Mouse (Mus musculus) embryonic facial prominence, embryonic 11.5 days (tissue): Measurements from ENCODE around the gene Cep170. TPM values are rescaled to one million over a fixed set of nuclear protein-coding genes. Genes with fewer than 3 reads are reported as not detected.

Source experiments
- ATAC-seq: fragments of 200-750 bp; cut with Nextera tagmentation; replicated peaks from 2 replicates; pipeline ENCODE4 v1.8.0; 2017; ENCODE audit warnings: low read depth; ENCODE audit not compliant: insufficient number of reproducible peaks, low FRiP score, low TSS enrichment
- DNase-seq: peaks from one replicate; pipeline ENCODE4 v3.0.0-alpha.2; 2015; ENCODE audit warnings: low spot score
- H3K27ac ChIP-seq: fragments of 300-500 bp; sonication (generic); replicated peaks from 2 replicates; pipeline ENCODE4 v1.5.1; 2014; ENCODE audit warnings: mild to moderate bottlenecking, low read depth, low read length, control low read depth
- H3K27me3 ChIP-seq: fragments of 300-500 bp; sonication (generic); 2 replicates; pipeline ENCODE4 v1.6.1; 2014; ENCODE audit warnings: mild to moderate bottlenecking, low read length, moderate library complexity, mixed read lengths; ENCODE audit not compliant: control insufficient read depth, insufficient read depth
- H3K36me3 ChIP-seq: fragments of 300-500 bp; sonication (generic); replicated peaks from 2 replicates; pipeline ENCODE4 v1.6.1; 2014; ENCODE audit warnings: low read depth, mild to moderate bottlenecking, low read length, moderate library complexity, mixed read lengths; ENCODE audit not compliant: control insufficient read depth, insufficient read depth
- H3K4me1 ChIP-seq: fragments of 300-500 bp; sonication (generic); 2 replicates; pipeline ENCODE4 v1.6.1; 2014; ENCODE audit warnings: low read length, mixed read lengths; ENCODE audit not compliant: control insufficient read depth, insufficient read depth
- H3K4me2 ChIP-seq: fragments of 300-500 bp; sonication (generic); 2 replicates; pipeline ENCODE4 v1.6.1; 2014; ENCODE audit warnings: low read depth, mild to moderate bottlenecking, control low read depth, low read length, moderate library complexity
- H3K4me3 ChIP-seq: fragments of 300-500 bp; sonication (generic); 2 replicates; pipeline ENCODE4 v1.5.1; 2014; ENCODE audit warnings: low read depth, low read length, control low read depth
- H3K9ac ChIP-seq: fragments of 300-500 bp; sonication (generic); replicated peaks from 2 replicates; pipeline ENCODE4 v1.6.1; 2014; ENCODE audit warnings: mild to moderate bottlenecking, control low read depth, low read length
- H3K9me3 ChIP-seq: fragments of 300-500 bp; sonication (generic); replicated peaks from 2 replicates; pipeline ENCODE4 v1.6.1; 2016; ENCODE audit warnings: mild to moderate bottlenecking, low read length, inconsistent platforms, mixed read lengths; ENCODE audit not compliant: control insufficient read depth
- WGBS: fragments of 180-500 bp; shearing (Covaris S2); extraction: QIAGEN DNeasy Blood & Tissue Kit; methylation state at CpG from one replicate; pipeline ENCODE4 v1.1.7; 2014; 5-methylcytosine and 5-hydroxymethylcytosine counted together
- polyA plus RNA-seq: library from polyadenylated mRNA; unstranded; fragments of >200 nt; fragmentation: Nextera tagmentation; extraction: Ambion mirVana; gene quantifications from 2 replicates; pipeline ENCODE4 v1.2.1, GENCODE M21; 2014

Cep170 gene
- polyA plus RNA-seq, 1 experiment from 2014 or later, result 50.5 TPM

DNA sequence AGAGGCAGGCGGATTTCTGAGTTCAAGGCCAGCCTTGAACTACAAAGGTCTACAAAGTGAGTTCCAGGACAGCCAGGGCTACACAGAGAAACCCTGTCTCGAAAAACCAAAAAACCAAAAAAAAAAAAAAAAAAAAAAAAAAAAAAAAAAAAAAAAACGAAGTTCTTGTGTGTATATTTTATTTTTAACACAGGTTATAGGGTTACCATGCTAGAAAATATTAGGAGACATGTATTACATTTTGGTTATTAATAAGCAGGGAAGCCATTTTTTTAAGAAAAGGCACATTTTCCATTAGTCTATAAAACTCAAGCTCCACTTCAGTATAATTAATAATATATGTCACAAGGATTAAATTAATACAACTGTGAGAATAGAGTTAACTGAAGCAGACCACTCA, 2.0 kb downstream of the Cep170 start:
- H3K4me2 ChIP-seq, result peak overlapping the region; percentile 62
- H3K27me3 ChIP-seq, result no peaks in the 10 kb centered on the region
- no peaks in the 10 kb centered on the region; the same call in 1 of the 2 replicates for H3K4me1 ChIP-seq
- no peaks in the 10 kb centered on the region for H3K36me3 ChIP-seq
- WGBS, result 86% methylated on average over 3 of the region's 3 CpGs
- H3K27ac ChIP-seq, result no peak overlapping the region
- no peak for ATAC-seq
- DNase-seq, result no peak
- H3K9me3 ChIP-seq, result no peaks in the 10 kb centered on the region
- H3K9ac ChIP-seq, result no peak overlapping the region
- H3K4me3 ChIP-seq, result peak overlapping the region; percentile 91

DNA sequence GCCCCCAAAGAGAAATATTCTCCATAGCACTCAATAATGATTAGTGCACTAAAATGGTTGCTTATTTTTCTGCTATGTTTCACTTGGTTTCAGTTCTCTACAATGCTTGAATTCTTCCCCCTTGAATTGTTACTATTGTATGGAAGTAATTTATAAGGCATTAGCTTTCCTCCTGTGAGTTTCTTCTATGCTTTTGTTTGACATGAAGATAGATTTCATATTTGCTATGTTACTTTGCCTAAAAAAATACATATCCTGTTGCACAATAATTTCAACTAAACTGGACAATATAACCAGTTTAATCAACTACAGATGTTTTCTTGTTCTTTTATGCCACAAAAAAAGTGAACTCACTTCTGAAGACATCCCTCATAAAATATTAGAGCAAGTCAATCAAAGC, 3.7 kb downstream of the Cep170 start:
- no peak for DNase-seq
- H3K27ac ChIP-seq, result no peak overlapping the region
- ATAC-seq, result no peak
- H3K27me3 ChIP-seq, result no peaks in the 10 kb centered on the region
- no peak overlapping the region for H3K4me3 ChIP-seq
- no peaks in the 10 kb centered on the region; the same call in 1 of the 2 replicates for H3K4me1 ChIP-seq
- no peaks in the 10 kb centered on the region for H3K9me3 ChIP-seq
- no peak overlapping the region for H3K9ac ChIP-seq
- no peak overlapping the region for H3K4me2 ChIP-seq
- H3K36me3 ChIP-seq, result no peaks in the 10 kb centered on the region

DNA sequence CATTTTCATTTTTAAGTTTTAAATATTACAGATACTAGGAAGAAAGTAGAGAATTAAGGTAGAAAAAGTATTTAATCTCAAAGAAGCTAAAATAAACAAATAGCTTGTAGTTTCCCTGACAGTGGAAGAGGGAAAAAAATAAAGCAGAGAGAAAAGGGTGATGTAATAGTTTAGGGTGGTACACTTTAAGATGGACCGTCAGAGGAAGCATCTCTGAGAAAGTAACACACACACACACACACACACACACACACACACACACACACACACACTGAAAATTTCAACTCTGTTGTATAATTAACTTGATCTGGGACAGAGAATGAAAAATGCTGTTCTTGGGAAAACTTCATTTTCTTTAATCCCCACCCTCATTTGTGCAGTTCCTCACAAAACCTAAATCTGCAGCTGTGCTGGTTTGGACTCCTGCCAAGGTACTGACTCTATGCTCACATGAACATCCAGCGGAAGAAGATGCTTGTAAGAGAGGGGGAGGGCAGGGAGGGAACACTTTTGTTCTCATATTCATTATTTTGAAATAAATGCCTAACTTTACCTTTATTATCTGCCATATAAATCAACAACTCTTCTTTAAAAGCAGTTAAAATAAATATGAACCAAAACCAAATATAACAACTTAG, 13.0 kb downstream of the Cep170 start:
- Histone ChIP-seq H3K9ac (no peak overlapping the region), H3K9me3 (no peaks in the 10 kb centered on the region), H3K4me3 (no peak overlapping the region), H3K4me1 (no peaks in the 10 kb centered on the region), H3K27me3 (no peaks in the 10 kb centered on the region), H3K4me2 (no peak overlapping the region), H3K36me3 (no peaks in the 10 kb centered on the region), H3K27ac (no peak overlapping the region)
- ATAC-seq, result 0 out of 2 replicates have a peak, but pooled peaks have one; percentile 54
- peak; percentile 48 for DNase-seq
- 41% methylated on average over 2 of the region's 2 CpGs for WGBS

DNA sequence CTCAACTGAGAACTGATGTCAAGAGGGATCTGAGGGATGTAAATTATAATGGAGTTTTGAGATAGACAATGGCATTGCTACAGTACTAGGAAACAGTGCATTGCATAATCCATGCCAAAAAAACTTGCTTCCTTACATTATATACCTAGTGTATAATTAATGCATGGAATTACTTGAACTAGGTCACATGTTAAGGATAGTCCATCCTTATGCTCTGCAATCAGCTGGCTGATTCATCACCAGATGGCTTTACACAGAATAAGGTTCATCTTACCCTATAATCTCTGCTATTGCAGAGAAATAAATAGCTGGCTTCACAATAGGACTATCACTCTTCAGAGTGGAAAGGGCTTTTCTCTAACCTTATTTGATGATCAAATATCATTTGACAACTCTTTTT, 15.2 kb downstream of the Cep170 start:
- DNase-seq (no peak), ATAC-seq (no peak)
- no peaks in the 10 kb centered on the region for H3K4me1 ChIP-seq
- no peak overlapping the region for H3K4me3 ChIP-seq
- H3K4me2 ChIP-seq, result no peak overlapping the region
- no peak overlapping the region for H3K9ac ChIP-seq
- no peak overlapping the region for H3K27ac ChIP-seq
- no peaks in the 10 kb centered on the region for H3K9me3 ChIP-seq
- no peaks in the 10 kb centered on the region for H3K27me3 ChIP-seq
- H3K36me3 ChIP-seq, result no peaks in the 10 kb centered on the region

DNA sequence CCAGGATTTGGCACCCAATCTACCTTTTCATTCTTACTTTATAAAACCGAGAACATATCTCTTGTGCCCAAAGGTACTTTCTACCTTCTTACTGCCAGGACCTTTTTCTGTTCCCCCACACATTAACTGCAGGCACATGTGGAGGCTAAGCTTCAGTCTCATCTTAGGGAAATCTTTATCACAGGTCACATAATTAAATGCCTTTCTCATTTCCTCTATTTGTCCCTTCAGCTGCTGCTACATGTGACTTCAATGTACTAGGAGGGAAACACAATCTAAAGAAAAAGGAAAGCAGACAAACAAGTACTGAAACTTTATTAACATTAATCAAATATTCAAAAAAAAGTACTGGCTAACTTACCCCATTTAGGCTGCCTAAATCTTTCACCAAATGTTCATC, 21.7 kb downstream of the Cep170 start:
- Histone ChIP-seq H3K27ac (no peak overlapping the region), H3K4me2 (no peak overlapping the region), H3K4me1 (no peaks in the 10 kb centered on the region), H3K36me3 (peaks cover 3% of the 10 kb centered on the region), H3K9me3 (no peaks in the 10 kb centered on the region), H3K4me3 (no peak overlapping the region), H3K27me3 (no peaks in the 10 kb centered on the region), H3K9ac (no peak overlapping the region)
- 90% methylated on average over 1 of the region's 1 CpGs for WGBS
- ATAC-seq, result no peak
- no peak for DNase-seq

GRCm38 (mm10) chr1:176789326-176789725, 24.5 kb downstream of the Cep170 start:
- Histone ChIP-seq H3K36me3 (peaks cover 3% of the 10 kb centered on the region), H3K27me3 (no peaks in the 10 kb centered on the region), H3K4me3 (no peak overlapping the region), H3K9ac (no peak overlapping the region), H3K9me3 (no peaks in the 10 kb centered on the region), H3K4me1 (no peaks in the 10 kb centered on the region), H3K27ac (no peak overlapping the region), H3K4me2 (no peak overlapping the region)
- WGBS, result 92% methylated on average over 7 of the region's 7 CpGs
- DNase-seq (no peak), ATAC-seq (no peak)

GRCm38 (mm10) chr1:176774533-176774932, 39.3 kb downstream of the Cep170 start:
- H3K9ac ChIP-seq, result no peak overlapping the region
- no peaks in the 10 kb centered on the region for H3K4me1 ChIP-seq
- no peak for DNase-seq
- no peak overlapping the region for H3K27ac ChIP-seq
- no peak overlapping the region for H3K4me2 ChIP-seq
- WGBS, result 78% methylated on average over 4 of the region's 4 CpGs
- H3K36me3 ChIP-seq, result peaks cover 3% of the 10 kb centered on the region; the same call in 1 of the 2 replicates
- H3K9me3 ChIP-seq, result no peaks in the 10 kb centered on the region
- no peak overlapping the region for H3K4me3 ChIP-seq
- no peaks in the 10 kb centered on the region for H3K27me3 ChIP-seq
- no peak for ATAC-seq

DNA sequence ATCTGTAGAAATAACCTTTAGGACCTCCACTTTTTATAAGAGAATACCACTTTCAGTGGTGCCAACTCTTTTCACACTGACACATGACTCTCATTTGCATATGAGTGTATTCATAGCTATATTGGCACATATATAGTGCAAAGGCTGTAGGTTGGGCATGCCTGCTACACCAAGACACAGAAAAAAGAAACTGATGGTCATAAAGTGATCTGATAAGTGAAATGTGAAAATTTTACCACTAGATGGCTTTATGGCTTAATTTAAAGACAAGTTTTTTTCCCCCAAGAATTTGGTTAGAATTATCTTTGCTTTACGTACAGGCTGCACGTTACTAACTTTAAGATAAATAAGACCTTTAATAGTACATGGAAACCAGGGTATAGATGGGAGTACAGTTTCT, 51.6 kb downstream of the Cep170 start:
- H3K9me3 ChIP-seq, result no peaks in the 10 kb centered on the region
- no peaks in the 10 kb centered on the region for H3K27me3 ChIP-seq
- H3K4me3 ChIP-seq, result no peak overlapping the region
- WGBS, result 87% methylated on average over 2 of the region's 2 CpGs
- H3K27ac ChIP-seq, result no peak overlapping the region
- H3K4me1 ChIP-seq, result no peaks in the 10 kb centered on the region
- H3K36me3 ChIP-seq, result peaks cover 3% of the 10 kb centered on the region
- no peak overlapping the region for H3K4me2 ChIP-seq
- DNase-seq (no peak), ATAC-seq (no peak)
- no peak overlapping the region for H3K9ac ChIP-seq
